Mouse (Mus musculus): ENCODE measurements at regions not wholly inside any gene's neighbourhood (a gene's known extent, or its start where the extent isn't known, plus 50 kb on each side); places are given as distances from the start of the nearest gene placed in this dataset.

DNA sequence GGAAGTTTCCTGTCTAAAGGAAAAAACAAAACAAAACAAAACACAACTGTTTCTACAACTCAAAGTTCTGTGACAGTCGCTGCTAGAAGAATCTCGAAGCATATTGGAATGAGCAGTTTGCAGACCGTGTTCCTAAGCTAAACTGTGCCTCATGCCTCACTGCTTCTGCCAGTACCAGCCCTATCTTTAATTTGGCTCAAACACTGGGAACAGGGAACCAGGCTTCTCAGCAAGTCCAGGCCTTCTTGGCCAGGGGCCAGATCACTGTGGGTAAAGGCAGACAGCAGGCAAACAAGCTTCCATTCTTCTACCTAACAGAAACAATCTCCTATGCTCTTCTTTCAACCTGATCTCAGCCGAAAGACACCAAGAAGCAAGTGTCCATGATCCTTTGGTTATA, 56.5 kb downstream of the Tmsb4x start:
- Histone ChIP-seq H3K4me2 (no peak overlapping the region), H3K4me1 (no peaks in the 10 kb centered on the region), H3K9ac (no peak overlapping the region), H3K27me3 (peaks cover 3% of the 10 kb centered on the region; the same call in 1 of the 2 replicates), H3K27ac (no peak overlapping the region), H3K36me3 (no peaks in the 10 kb centered on the region), H3K9me3 (no peaks in the 10 kb centered on the region), H3K4me3 (no peak overlapping the region)
- ATAC-seq (ENCODE audit: borderline replicate concordance, extremely low read depth, low FRiP score, low TSS enrichment) = no peak
- 66% methylated on average over 4 of the region's 4 CpGs for WGBS

DNA sequence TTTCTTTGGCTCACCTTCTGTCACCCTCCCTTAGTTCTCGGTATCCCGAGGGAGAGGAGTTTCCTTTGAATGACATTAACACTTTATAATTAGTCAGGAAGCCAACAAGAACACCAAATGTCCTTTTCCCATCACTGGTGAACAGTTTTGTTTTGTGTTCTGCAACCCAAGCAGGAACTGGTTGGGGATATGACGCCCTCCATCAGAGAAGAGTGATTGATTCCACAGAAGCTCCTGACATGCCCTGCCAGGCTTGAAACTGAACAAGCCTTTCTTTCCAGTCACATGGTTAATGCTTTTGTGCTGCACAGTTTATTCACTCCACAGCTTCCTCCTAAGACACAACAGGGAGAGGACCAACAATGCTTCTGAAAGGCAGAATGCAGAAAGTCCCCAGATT, 57.8 kb downstream of the Tmsb4x start:
- Histone ChIP-seq H3K36me3 (no peaks in the 10 kb centered on the region), H3K27ac (no peak overlapping the region), H3K4me2 (no peak overlapping the region), H3K4me3 (no peak overlapping the region), H3K27me3 (peaks cover 3% of the 10 kb centered on the region; the same call in 1 of the 2 replicates), H3K4me1 (no peaks in the 10 kb centered on the region), H3K9me3 (no peaks in the 10 kb centered on the region), H3K9ac (no peak overlapping the region)
- WGBS = 66% methylated on average over 3 of the region's 3 CpGs
- no peak for ATAC-seq (ENCODE audit: borderline replicate concordance, extremely low read depth, low FRiP score, low TSS enrichment)

DNA sequence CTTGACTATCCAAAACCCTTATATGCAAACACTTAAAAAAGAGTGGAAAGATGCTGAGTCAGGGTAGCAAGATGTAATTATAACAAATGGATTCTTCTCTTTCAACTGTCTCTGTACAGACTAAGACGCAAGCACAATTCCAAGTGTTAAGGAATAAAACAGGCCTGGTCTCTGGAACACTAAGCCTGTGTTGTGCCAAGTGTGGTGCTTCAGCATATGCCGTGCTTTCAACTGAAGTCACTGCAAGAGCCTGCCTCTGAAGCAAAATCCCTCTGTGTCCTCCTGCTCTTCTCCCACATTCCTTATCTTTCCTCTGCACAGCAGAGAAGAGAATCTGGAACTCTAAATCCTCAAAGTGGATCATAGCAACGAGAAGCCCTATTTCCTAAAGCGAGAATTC, 59.7 kb downstream of the Tmsb4x start:
- whole genome bisulfite sequencing = 80% methylated on average over 4 of the region's 4 CpGs
- Histone ChIP-seq H3K4me3 (no peak overlapping the region), H3K9me3 (no peaks in the 10 kb centered on the region), H3K27ac (no peak overlapping the region), H3K9ac (no peak overlapping the region), H3K4me2 (no peak overlapping the region), H3K27me3 (peaks cover 3% of the 10 kb centered on the region; the same call in 1 of the 2 replicates), H3K4me1 (no peaks in the 10 kb centered on the region), H3K36me3 (no peaks in the 10 kb centered on the region)
- no peak for ATAC-seq (ENCODE audit: borderline replicate concordance, extremely low read depth, low FRiP score, low TSS enrichment)

DNA sequence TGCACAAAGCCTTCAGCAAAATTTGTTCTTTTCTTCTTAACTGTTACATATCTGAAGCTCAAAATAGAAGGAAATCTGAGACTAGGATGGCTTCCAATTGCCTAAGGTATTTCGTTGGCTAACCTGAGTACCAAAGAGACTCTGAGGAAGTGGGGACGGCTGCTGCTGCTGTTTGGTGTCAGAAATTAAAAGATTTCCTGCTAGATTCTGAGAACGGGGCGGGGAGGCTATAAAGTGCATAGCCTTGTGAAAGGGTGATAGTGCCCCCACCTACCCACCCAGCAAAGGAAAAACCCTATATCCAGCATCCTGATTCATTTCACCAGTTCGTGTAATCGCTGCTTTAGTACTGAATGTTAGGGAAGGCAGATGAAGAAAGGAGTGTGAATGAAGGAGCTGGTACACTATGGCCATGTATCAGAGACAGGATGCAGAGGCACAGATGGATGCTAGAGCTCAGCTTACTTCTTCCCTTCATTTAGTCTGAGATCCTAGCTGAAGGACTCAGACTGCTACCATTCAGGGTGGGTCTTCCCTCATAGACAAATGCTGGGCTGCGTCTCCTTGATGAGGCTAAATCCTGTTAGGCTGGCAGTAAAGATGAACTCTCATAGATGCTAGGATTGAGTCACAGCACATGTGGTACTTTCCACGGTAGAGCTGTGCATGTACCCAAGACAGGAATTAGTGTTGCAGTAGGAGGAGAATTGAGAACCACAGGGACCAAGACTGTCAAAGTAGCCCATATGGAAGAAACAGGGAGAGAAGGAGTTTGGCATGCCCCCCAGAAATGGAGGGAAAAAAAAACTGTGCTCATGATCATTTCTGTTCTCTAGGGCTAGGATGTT, 62.4 kb downstream of the Tmsb4x start:
- no peaks in the 10 kb centered on the region for H3K4me1 ChIP-seq
- H3K9me3 ChIP-seq = no peaks in the 10 kb centered on the region
- no peak overlapping the region for H3K4me2 ChIP-seq
- 74% methylated on average over 8 of the region's 8 CpGs for WGBS
- H3K27me3 ChIP-seq = peaks cover 3% of the 10 kb centered on the region; the same call in 1 of the 2 replicates
- no peak overlapping the region for H3K9ac ChIP-seq
- H3K36me3 ChIP-seq = no peaks in the 10 kb centered on the region
- H3K4me3 ChIP-seq = no peak overlapping the region
- H3K27ac ChIP-seq = no peak overlapping the region
- no peak for ATAC-seq (ENCODE audit: borderline replicate concordance, extremely low read depth, low FRiP score, low TSS enrichment)

DNA sequence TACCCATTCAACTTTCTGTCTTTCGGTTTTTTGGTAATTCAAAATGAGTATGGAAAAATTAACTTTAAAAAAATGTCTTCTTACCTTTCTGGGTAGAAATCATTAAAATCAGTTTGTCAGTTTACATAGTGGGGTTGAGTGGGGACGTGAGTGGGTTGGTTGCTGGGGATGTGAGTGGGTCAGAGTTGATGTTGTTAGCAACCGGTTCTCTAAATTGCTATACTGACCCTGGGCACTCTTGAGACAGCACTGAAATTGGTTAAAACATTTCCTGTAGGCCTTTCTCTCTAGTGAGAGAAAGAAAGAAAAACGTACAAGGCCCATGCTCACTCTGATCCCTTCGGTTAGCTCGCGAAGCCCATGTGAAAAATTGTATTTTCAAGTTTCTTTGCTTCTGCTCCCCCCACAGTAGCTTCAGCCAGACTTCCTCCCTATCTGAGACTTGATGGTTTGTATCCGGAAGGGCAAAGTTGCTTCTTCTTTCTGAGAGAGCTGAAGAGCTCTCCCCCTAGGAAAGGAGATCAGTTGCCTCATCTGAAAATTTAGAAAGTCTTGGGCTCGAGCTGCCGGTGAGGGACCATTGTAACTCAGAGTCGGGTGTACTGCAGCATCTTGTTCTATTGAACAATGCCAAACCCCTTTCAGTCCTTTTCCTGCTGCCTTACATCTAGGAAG, 63.5 kb downstream of the Tmsb4x start:
- peaks cover 3% of the 10 kb centered on the region; the same call in 1 of the 2 replicates for H3K27me3 ChIP-seq
- H3K27ac ChIP-seq = no peak overlapping the region
- no peaks in the 10 kb centered on the region for H3K4me1 ChIP-seq
- H3K4me3 ChIP-seq = no peak overlapping the region
- no peak overlapping the region for H3K9ac ChIP-seq
- no peaks in the 10 kb centered on the region for H3K9me3 ChIP-seq
- 71% methylated on average over 11 of the region's 11 CpGs for WGBS
- no peak for ATAC-seq (ENCODE audit: borderline replicate concordance, extremely low read depth, low FRiP score, low TSS enrichment)
- no peak overlapping the region for H3K4me2 ChIP-seq
- no peaks in the 10 kb centered on the region for H3K36me3 ChIP-seq

DNA sequence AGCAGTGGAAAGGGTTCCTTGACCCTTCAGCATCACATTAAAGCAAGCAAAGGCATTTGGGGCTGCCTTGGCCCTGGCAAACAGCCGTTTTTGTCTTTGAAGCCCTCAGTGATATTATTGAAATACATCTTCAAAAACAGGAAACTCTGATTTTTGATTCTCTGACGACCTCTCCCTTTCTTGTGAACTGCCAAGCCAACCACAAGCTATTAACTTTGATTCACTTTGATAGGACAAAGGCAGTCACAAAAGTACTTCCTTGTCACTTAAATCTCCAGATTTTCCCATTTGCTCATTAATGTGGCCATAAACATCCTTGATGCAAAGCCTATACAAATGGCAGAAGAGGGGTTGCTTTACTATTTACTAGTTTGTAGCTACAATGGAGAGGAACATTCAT, 70.0 kb downstream of the Tmsb4x start:
- H3K4me2 ChIP-seq = no peak overlapping the region
- no peaks in the 10 kb centered on the region for H3K9me3 ChIP-seq
- no peak overlapping the region for H3K9ac ChIP-seq
- no peak overlapping the region for H3K4me3 ChIP-seq
- no peaks in the 10 kb centered on the region for H3K4me1 ChIP-seq
- H3K27me3 ChIP-seq = no peaks in the 10 kb centered on the region; the same call in 1 of the 2 replicates
- no peak overlapping the region for H3K27ac ChIP-seq
- no peak for ATAC-seq (ENCODE audit: borderline replicate concordance, extremely low read depth, low FRiP score, low TSS enrichment)
- 62% methylated on average over 2 of the region's 2 CpGs for WGBS
- H3K36me3 ChIP-seq = no peaks in the 10 kb centered on the region

DNA sequence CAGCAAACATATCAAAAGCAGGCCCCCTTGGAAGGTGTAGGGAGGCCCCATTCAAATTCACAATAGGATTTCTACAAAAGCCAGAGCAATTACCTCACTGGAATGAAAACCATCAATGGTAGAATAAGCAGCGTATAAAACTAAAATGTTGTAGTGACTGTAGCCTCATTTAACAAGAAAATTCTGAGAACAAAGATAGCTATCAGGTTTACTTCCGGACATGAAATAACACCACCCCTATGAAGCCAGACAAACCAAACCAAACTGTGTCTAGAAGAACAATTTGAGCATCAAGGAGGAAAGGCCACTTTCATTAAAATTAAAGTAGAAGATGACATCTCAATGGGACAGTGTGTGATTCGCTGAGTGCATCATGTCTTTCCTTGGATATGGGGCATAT, 74.9 kb downstream of the Tmsb4x start:
- 90% methylated on average over 3 of the region's 3 CpGs for WGBS
- Histone ChIP-seq H3K9ac (no peak overlapping the region), H3K4me1 (no peaks in the 10 kb centered on the region), H3K4me2 (no peak overlapping the region), H3K9me3 (no peaks in the 10 kb centered on the region), H3K36me3 (no peaks in the 10 kb centered on the region), H3K27me3 (peaks cover 6% of the 10 kb centered on the region; the same call in 1 of the 2 replicates), H3K27ac (no peak overlapping the region), H3K4me3 (no peak overlapping the region)
- no peak for ATAC-seq (ENCODE audit: borderline replicate concordance, extremely low read depth, low FRiP score, low TSS enrichment)

DNA sequence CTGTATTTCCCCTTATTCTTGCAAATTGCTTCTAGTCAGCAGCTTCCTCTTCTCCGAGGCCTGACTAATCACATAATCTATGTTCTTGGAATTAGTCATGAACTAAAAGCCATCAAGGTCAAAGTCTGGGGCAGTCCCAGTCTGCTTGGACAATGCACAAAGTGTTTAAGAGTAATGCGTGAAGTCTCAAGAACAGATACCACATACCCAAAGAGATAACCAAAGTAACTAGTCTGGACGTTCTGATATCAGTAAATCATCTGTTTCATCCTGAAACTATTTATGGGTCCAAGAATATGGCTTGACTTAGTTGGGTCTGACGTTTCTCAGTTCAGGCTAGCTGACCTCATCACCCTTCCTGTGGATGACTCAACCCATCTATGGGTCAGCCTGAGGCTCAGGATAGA, 76.1 kb downstream of the Tmsb4x start:
- H3K4me3 ChIP-seq = no peak overlapping the region
- no peak overlapping the region for H3K4me2 ChIP-seq
- peaks cover 6% of the 10 kb centered on the region; the same call in 1 of the 2 replicates for H3K27me3 ChIP-seq
- H3K36me3 ChIP-seq = no peaks in the 10 kb centered on the region
- H3K4me1 ChIP-seq = no peaks in the 10 kb centered on the region
- no peak for ATAC-seq (ENCODE audit: borderline replicate concordance, extremely low read depth, low FRiP score, low TSS enrichment)
- H3K9me3 ChIP-seq = no peaks in the 10 kb centered on the region
- H3K27ac ChIP-seq = no peak overlapping the region
- H3K9ac ChIP-seq = no peak overlapping the region
- WGBS = 54% methylated on average over 4 of the region's 4 CpGs

DNA sequence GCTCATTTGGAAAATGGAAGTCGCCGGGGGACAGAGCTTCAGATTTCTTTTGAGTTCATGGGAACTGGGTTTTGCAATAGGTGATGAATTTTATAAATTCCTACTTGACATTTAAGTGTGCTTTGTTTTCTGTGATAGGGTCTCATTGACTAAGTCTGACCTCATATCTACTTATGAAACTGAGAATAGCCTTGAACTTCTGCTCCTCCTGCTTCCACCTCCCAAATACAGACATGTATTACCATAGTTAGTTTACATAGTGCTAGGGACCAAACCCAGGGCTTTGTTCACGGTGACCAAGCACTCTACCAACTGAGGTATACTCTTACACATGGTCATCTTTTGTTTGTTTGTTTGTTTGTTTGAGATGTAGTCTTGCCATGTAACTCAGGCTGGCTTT, 77.8 kb downstream of the Tmsb4x start:
- Histone ChIP-seq H3K9me3 (no peaks in the 10 kb centered on the region), H3K27me3 (peaks cover 6% of the 10 kb centered on the region; the same call in 1 of the 2 replicates), H3K36me3 (no peaks in the 10 kb centered on the region), H3K4me2 (no peak overlapping the region), H3K4me3 (no peak overlapping the region), H3K9ac (no peak overlapping the region), H3K27ac (no peak overlapping the region), H3K4me1 (no peaks in the 10 kb centered on the region)
- ATAC-seq (ENCODE audit: borderline replicate concordance, extremely low read depth, low FRiP score, low TSS enrichment) = no peak
- 83% methylated on average over 3 of the region's 3 CpGs for WGBS

DNA sequence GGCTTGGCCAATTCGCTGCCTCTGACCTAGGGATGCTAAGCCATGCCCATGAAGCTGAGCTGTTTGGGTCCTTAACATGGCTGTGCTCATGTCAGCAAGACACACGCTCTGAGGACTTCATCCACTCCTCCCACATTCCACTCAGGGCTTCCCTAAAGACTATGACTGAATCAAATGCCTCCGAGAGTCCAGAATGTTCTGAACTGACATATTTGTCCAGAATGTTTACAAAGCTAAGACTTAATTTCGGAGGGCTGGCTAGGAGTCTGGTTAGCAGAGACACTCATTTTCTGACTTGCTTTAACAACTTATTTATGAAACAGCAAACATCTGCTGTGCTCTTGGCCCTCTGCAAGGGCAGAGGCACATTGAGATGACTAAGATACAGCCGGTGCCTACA, 78.5 kb downstream of the Tmsb4x start:
- Histone ChIP-seq H3K9me3 (no peaks in the 10 kb centered on the region), H3K36me3 (no peaks in the 10 kb centered on the region), H3K4me1 (no peaks in the 10 kb centered on the region), H3K27me3 (peaks cover 10% of the 10 kb centered on the region; the same call in 1 of the 2 replicates), H3K4me3 (no peak overlapping the region), H3K9ac (no peak overlapping the region), H3K4me2 (no peak overlapping the region), H3K27ac (no peak overlapping the region)
- no peak for ATAC-seq (ENCODE audit: borderline replicate concordance, extremely low read depth, low FRiP score, low TSS enrichment)
- 66% methylated on average over 5 of the region's 5 CpGs for WGBS

DNA sequence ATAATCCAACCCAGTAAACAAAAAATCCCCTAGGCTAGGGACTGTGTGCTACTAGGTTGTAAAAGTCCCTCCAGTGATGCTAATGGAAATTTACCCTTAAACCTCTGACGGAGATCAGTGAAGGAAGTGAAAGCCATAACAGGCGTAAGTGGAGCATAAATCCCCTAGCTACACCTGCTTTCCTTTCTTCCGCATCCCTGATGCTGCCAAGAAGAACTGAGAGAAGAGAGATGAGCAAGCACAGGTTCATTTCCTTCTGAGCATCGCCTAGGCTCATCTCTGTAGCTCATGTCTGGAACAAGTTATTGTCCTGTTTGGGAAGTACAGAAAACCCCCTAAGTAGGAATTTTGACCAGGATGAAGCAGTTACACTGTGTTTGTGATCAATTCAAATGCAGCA, 89.8 kb downstream of the Tmsb4x start:
- no peak overlapping the region for H3K4me2 ChIP-seq
- H3K36me3 ChIP-seq = no peaks in the 10 kb centered on the region
- no peak overlapping the region for H3K27ac ChIP-seq
- H3K27me3 ChIP-seq = peaks cover 15% of the 10 kb centered on the region; the same call in 1 of the 2 replicates
- no peak overlapping the region for H3K9ac ChIP-seq
- no peak for ATAC-seq (ENCODE audit: borderline replicate concordance, extremely low read depth, low FRiP score, low TSS enrichment)
- no peaks in the 10 kb centered on the region for H3K9me3 ChIP-seq
- no peak overlapping the region for H3K4me3 ChIP-seq
- no peaks in the 10 kb centered on the region for H3K4me1 ChIP-seq
- 91% methylated on average over 4 of the region's 4 CpGs for WGBS

DNA sequence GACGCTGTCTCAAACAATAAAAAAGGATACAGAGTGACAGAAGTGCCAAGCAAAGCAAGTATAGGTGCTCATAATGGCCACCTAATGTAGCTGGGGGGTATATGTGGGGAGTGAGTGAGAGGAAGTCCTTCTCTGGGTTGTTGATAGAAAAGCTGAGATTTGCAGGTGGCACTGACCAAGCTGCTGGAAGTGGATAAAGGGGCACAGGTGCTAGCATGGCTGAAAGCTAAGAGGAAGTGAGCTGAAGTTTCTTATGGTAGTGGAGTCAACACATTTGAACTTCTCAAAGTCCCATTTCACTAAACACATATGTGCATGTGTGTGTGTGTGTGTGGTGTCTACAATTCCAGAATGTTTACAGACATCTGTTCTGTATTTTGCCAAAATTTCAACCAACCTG, 94.0 kb downstream of the Tmsb4x start:
- Histone ChIP-seq H3K4me2 (no peak overlapping the region), H3K9ac (no peak overlapping the region), H3K4me1 (no peaks in the 10 kb centered on the region), H3K4me3 (no peak overlapping the region), H3K36me3 (no peaks in the 10 kb centered on the region), H3K27ac (no peak overlapping the region), H3K27me3 (peaks cover 12% of the 10 kb centered on the region), H3K9me3 (no peaks in the 10 kb centered on the region)
- no peak for ATAC-seq (ENCODE audit: borderline replicate concordance, extremely low read depth, low FRiP score, low TSS enrichment)
- 88% methylated on average over 1 of the region's 1 CpGs for WGBS
